Mouse (Mus musculus): ENCODE results near the gene Rab21. TPM values are rescaled to one million over a fixed set of nuclear protein-coding genes. Genes with fewer than 3 reads are reported as not detected.

Rab21 gene
- polyA plus RNA-seq, 1 experiment = 29.2 TPM

GRCm38 (mm10) chr10:115356106-115356505, 40.7 kb upstream of the Rab21 start:
- WGBS = 71% methylated on average over 6 of the region's 7 CpGs
- peak; percentile 54 for DNase-seq
- no peak overlapping the region for H3K4me3 ChIP-seq (ENCODE audit: insufficient read depth, low read depth, low read length)

GRCm38 (mm10) chr10:115355016-115355415, 39.6 kb upstream of the Rab21 start:
- Histone ChIP-seq H3K36me3 (ENCODE audit: control insufficient read depth, insufficient read depth, low read length) (no peaks in the 10 kb centered on the region; the same call in 1 of the 2 replicates), H3K4me3 (ENCODE audit: insufficient read depth, low read depth, low read length) (no peak overlapping the region), H3K4me1 (ENCODE audit: control insufficient read depth, insufficient read depth, low read length) (peaks cover 11% of the 10 kb centered on the region; the same call in 1 of the 2 replicates), H3K27ac (ENCODE audit: insufficient read depth, low read depth, low read length) (no peak overlapping the region), H3K27me3 (replicated peaks; ENCODE audit: control insufficient read depth, insufficient read depth, low read length) (no peaks in the 10 kb centered on the region)
- TF ChIP-seq POLR2A (IDR thresholded peaks at IDR 0.05; ENCODE audit: low read depth, low read length) (no peak), CTCF (conservative IDR thresholded peaks at IDR 0.05; ENCODE audit: insufficient read depth, insufficient read length, low read depth, low read length) (no peak)
- peak; percentile 55 for DNase-seq
- 71% methylated on average over 6 of the region's 6 CpGs for WGBS

More at GRCm38 (mm10) chr10:115356106-115356505, 40.7 kb upstream of the Rab21 start:
- Histone ChIP-seq H3K4me1 (ENCODE audit: control insufficient read depth, insufficient read depth, low read length) (peaks cover 5% of the 10 kb centered on the region; the same call in 1 of the 2 replicates), H3K27me3 (replicated peaks; ENCODE audit: control insufficient read depth, insufficient read depth, low read length) (no peaks in the 10 kb centered on the region), H3K27ac (ENCODE audit: insufficient read depth, low read depth, low read length) (no peak overlapping the region), H3K36me3 (ENCODE audit: control insufficient read depth, insufficient read depth, low read length) (no peaks in the 10 kb centered on the region; the same call in 1 of the 2 replicates)
- TF ChIP-seq POLR2A (IDR thresholded peaks at IDR 0.05; ENCODE audit: low read depth, low read length) = no peak
- TF ChIP-seq CTCF (conservative IDR thresholded peaks at IDR 0.05; ENCODE audit: insufficient read depth, insufficient read length, low read depth, low read length) = no peak

GRCm38 (mm10) chr10:115354553-115354952, 39.2 kb upstream of the Rab21 start:
- no peak overlapping the region for H3K4me3 ChIP-seq (ENCODE audit: insufficient read depth, low read depth, low read length)
- TF ChIP-seq CTCF (conservative IDR thresholded peaks at IDR 0.05; ENCODE audit: insufficient read depth, insufficient read length, low read depth, low read length) = no peak
- TF ChIP-seq POLR2A (IDR thresholded peaks at IDR 0.05; ENCODE audit: low read depth, low read length) = no peak
- WGBS = 71% methylated on average over 6 of the region's 6 CpGs
- peaks cover 11% of the 10 kb centered on the region; the same call in 1 of the 2 replicates for H3K4me1 ChIP-seq (ENCODE audit: control insufficient read depth, insufficient read depth, low read length)
- no peak for DNase-seq
- H3K27me3 ChIP-seq (replicated peaks; ENCODE audit: control insufficient read depth, insufficient read depth, low read length) = no peaks in the 10 kb centered on the region
- H3K36me3 ChIP-seq (ENCODE audit: control insufficient read depth, insufficient read depth, low read length) = no peaks in the 10 kb centered on the region; the same call in 1 of the 2 replicates
- H3K27ac ChIP-seq (ENCODE audit: insufficient read depth, low read depth, low read length) = no peak overlapping the region

GRCm38 (mm10) chr10:115350810-115351397, 35.5 kb upstream of the Rab21 start:
- TF ChIP-seq POLR2A (IDR thresholded peaks at IDR 0.05; ENCODE audit: low read depth, low read length) (no peak), CTCF (conservative IDR thresholded peaks at IDR 0.05; ENCODE audit: insufficient read depth, insufficient read length, low read depth, low read length) (no peak)
- Histone ChIP-seq H3K27me3 (replicated peaks; ENCODE audit: control insufficient read depth, insufficient read depth, low read length) (no peaks in the 10 kb centered on the region), H3K4me1 (ENCODE audit: control insufficient read depth, insufficient read depth, low read length) (peaks cover 20% of the 10 kb centered on the region; the same call in 1 of the 2 replicates), H3K36me3 (ENCODE audit: control insufficient read depth, insufficient read depth, low read length) (no peaks in the 10 kb centered on the region; the same call in 1 of the 2 replicates), H3K4me3 (ENCODE audit: insufficient read depth, low read depth, low read length) (no peak overlapping the region), H3K27ac (ENCODE audit: insufficient read depth, low read depth, low read length) (no peak overlapping the region)
- no peak for DNase-seq
- WGBS = 87% methylated on average over 2 of the region's 2 CpGs

GRCm38 (mm10) chr10:115349509-115349908, 34.1 kb upstream of the Rab21 start:
- Histone ChIP-seq H3K27ac (ENCODE audit: insufficient read depth, low read depth, low read length) (peak overlapping the region; percentile 58), H3K36me3 (ENCODE audit: control insufficient read depth, insufficient read depth, low read length) (no peaks in the 10 kb centered on the region; the same call in 1 of the 2 replicates), H3K27me3 (replicated peaks; ENCODE audit: control insufficient read depth, insufficient read depth, low read length) (no peaks in the 10 kb centered on the region), H3K4me3 (ENCODE audit: insufficient read depth, low read depth, low read length) (no peak overlapping the region), H3K4me1 (ENCODE audit: control insufficient read depth, insufficient read depth, low read length) (peaks cover 17% of the 10 kb centered on the region; the same call in 1 of the 2 replicates)
- DNase-seq = peak; percentile 78
- TF ChIP-seq POLR2A (IDR thresholded peaks at IDR 0.05; ENCODE audit: low read depth, low read length) = no peak
- TF ChIP-seq CTCF (conservative IDR thresholded peaks at IDR 0.05; ENCODE audit: insufficient read depth, insufficient read length, low read depth, low read length) = no peak
- 36% methylated on average over 7 of the region's 7 CpGs for WGBS

GRCm38 (mm10) chr10:115349029-115349428, 33.6 kb upstream of the Rab21 start:
- H3K4me1 ChIP-seq (ENCODE audit: control insufficient read depth, insufficient read depth, low read length) = peaks cover 17% of the 10 kb centered on the region; the same call in 1 of the 2 replicates
- peak; percentile 63 for DNase-seq
- WGBS = 50% methylated on average over 10 of the region's 10 CpGs
- peak overlapping the region; percentile 58 for H3K27ac ChIP-seq (ENCODE audit: insufficient read depth, low read depth, low read length)
- TF ChIP-seq CTCF (conservative IDR thresholded peaks at IDR 0.05; ENCODE audit: insufficient read depth, insufficient read length, low read depth, low read length) = no peak
- TF ChIP-seq POLR2A (IDR thresholded peaks at IDR 0.05; ENCODE audit: low read depth, low read length) = no peak
- no peaks in the 10 kb centered on the region; the same call in 1 of the 2 replicates for H3K36me3 ChIP-seq (ENCODE audit: control insufficient read depth, insufficient read depth, low read length)
- H3K27me3 ChIP-seq (replicated peaks; ENCODE audit: control insufficient read depth, insufficient read depth, low read length) = no peaks in the 10 kb centered on the region
- no peak overlapping the region for H3K4me3 ChIP-seq (ENCODE audit: insufficient read depth, low read depth, low read length)

- TF ChIP-seq CTCF (conservative IDR thresholded peaks at IDR 0.05; ENCODE audit: insufficient read depth, insufficient read length, low read depth, low read length) (no peak), POLR2A (IDR thresholded peaks at IDR 0.05; ENCODE audit: low read depth, low read length) (no peak)
- Histone ChIP-seq H3K36me3 (ENCODE audit: control insufficient read depth, insufficient read depth, low read length) (no peaks in the 10 kb centered on the region; the same call in 1 of the 2 replicates), H3K27ac (ENCODE audit: insufficient read depth, low read depth, low read length) (no peak overlapping the region), H3K27me3 (replicated peaks; ENCODE audit: control insufficient read depth, insufficient read depth, low read length) (no peaks in the 10 kb centered on the region), H3K4me1 (ENCODE audit: control insufficient read depth, insufficient read depth, low read length) (peaks cover 17% of the 10 kb centered on the region; the same call in 1 of the 2 replicates), H3K4me3 (ENCODE audit: insufficient read depth, low read depth, low read length) (no peak overlapping the region)
- 73% methylated on average over 6 of the region's 6 CpGs for WGBS
- DNase-seq = no peak
Observed at GRCm38 (mm10) chr10:115348131-115348530, 32.7 kb upstream of the Rab21 start.

Measured in kidney, adult 2 months (tissue).